Mouse (Mus musculus) heart, adult 2 months (tissue): ENCODE measurements at regions not wholly inside any gene's neighbourhood (a gene's known extent, or its start where the extent isn't known, plus 50 kb on each side); places are given as distances from the start of the nearest gene placed in this dataset.

Experiments
- CTCF ChIP-seq: fragments of 200-600 bp; IDR thresholded peaks from 2 replicates; pipeline ENCODE4 v1.8.1; 2022; ENCODE audit warnings: antibody characterized with exemption, mild to moderate bottlenecking, moderate library complexity
- POLR2A ChIP-seq: fragments of 200-500 bp; IDR thresholded peaks from 2 replicates; pipeline ENCODE4 v1.6.1; 2011; ENCODE audit warnings: mild to moderate bottlenecking, low read depth, low read length, control low read depth; ENCODE audit not compliant: insufficient read depth

DNA sequence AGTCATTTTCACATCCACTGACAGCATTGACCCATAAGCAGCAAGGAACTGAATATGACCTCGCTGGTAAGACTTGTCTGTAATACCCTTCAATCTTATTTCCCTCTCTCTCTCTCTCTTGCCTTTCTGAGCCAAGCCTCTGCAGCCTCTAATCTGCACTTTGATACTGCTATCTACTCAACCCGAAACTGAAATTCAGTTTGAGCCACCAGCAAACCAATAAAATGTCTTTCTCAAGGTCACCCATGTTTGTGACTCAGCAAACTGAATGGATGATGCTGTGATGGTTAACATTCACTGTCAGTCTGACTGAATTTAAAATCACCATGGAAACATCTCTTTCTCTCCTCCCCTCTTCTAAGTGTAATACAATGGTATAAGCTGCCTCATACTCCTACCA, 132.0 kb downstream of the Qdpr start:
- no peak for TF ChIP-seq POLR2A
- no peak for TF ChIP-seq CTCF
